Mouse (Mus musculus) thymus, postnatal 4 days (tissue): Measurements from ENCODE around the gene Kctd21.

Experiments used
- DNase-seq: peaks from one replicate; pipeline ENCODE4 v3.0.0; 2021

Kctd21 gene

GRCm38 (mm10) chr7:97349438-97349837 lies 17.3 kb downstream of the Kctd21 start:
- no peak for DNase-seq

GRCm38 (mm10) chr7:97350891-97351290 lies 18.8 kb downstream of the Kctd21 start:
- DNase-seq: no peak

- DNase-seq: no peak
Observed at GRCm38 (mm10) chr7:97351792-97352513, 19.8 kb downstream of the Kctd21 start.

GRCm38 (mm10) chr7:97353356-97353755 lies 21.2 kb downstream of the Kctd21 start:
- no peak for DNase-seq

- DNase-seq: no peak
Observed at GRCm38 (mm10) chr7:97355068-97355841, 23.1 kb downstream of the Kctd21 start.

- DNase-seq: no peak
Observed at GRCm38 (mm10) chr7:97356253-97356652, 24.1 kb downstream of the Kctd21 start.

- DNase-seq: no peak
Observed at GRCm38 (mm10) chr7:97356875-97357276, 24.7 kb downstream of the Kctd21 start.

GRCm38 (mm10) chr7:97357840-97358239 lies 25.7 kb downstream of the Kctd21 start:
- DNase-seq: no peak

- no peak for DNase-seq
Observed at GRCm38 (mm10) chr7:97358347-97358746, 26.2 kb downstream of the Kctd21 start.

- DNase-seq: no peak
Observed at GRCm38 (mm10) chr7:97360166-97360565, 28.0 kb downstream of the Kctd21 start.

- DNase-seq: no peak
Observed at GRCm38 (mm10) chr7:97360955-97361354, 28.8 kb downstream of the Kctd21 start.

GRCm38 (mm10) chr7:97361467-97361866 lies 29.3 kb downstream of the Kctd21 start:
- DNase-seq: peak; percentile 83

GRCm38 (mm10) chr7:97365887-97366286 lies 33.8 kb downstream of the Kctd21 start:
- no peak for DNase-seq

GRCm38 (mm10) chr7:97375101-97375500 lies 43.0 kb downstream of the Kctd21 start:
- DNase-seq: no peak

GRCm38 (mm10) chr7:97375906-97376305 lies 43.8 kb downstream of the Kctd21 start:
- DNase-seq: no peak

- DNase-seq: no peak
Observed at GRCm38 (mm10) chr7:97379304-97379703, 47.2 kb downstream of the Kctd21 start.

- DNase-seq: no peak
Observed at GRCm38 (mm10) chr7:97380500-97381123, 48.5 kb downstream of the Kctd21 start.

GRCm38 (mm10) chr7:97382661-97383060 lies 50.5 kb downstream of the Kctd21 start:
- no peak for DNase-seq

GRCm38 (mm10) chr7:97383496-97384132 lies 51.5 kb downstream of the Kctd21 start:
- no peak for DNase-seq

GRCm38 (mm10) chr7:97386106-97386805 lies 54.1 kb downstream of the Kctd21 start:
- peak; percentile 12 for DNase-seq

- DNase-seq: peak; percentile 14
Observed at GRCm38 (mm10) chr7:97386806-97387370, 54.8 kb downstream of the Kctd21 start.

GRCm38 (mm10) chr7:97387561-97388147 lies 55.5 kb downstream of the Kctd21 start:
- peak; percentile 59 for DNase-seq
